Mouse (Mus musculus) stomach, postnatal 0 days (tissue): ENCODE data around the gene Psmd13. TPM values are rescaled to one million over a fixed set of nuclear protein-coding genes. Genes with fewer than 3 reads are reported as not detected.
A peak's percentile ranks its signal among the peaks of the same experiment; 100 is the strongest.

Experiments
- ATAC-seq: fragments of 200-750 bp; cut with Nextera tagmentation; 2 replicates; pipeline ENCODE4 v1.8.0; 2017; ENCODE audit not compliant: low FRiP score, low TSS enrichment
- DNase-seq: peaks from one replicate; pipeline ENCODE4 v3.0.0-alpha.2; 2016; ENCODE audit warnings: low spot score
- H3K27ac ChIP-seq: fragments of 300-500 bp; sonication (generic); replicated peaks from 2 replicates; pipeline ENCODE4 v1.5.1; 2014; ENCODE audit warnings: mild to moderate bottlenecking, control low read depth
- H3K27me3 ChIP-seq: fragments of 300-500 bp; sonication (generic); 2 replicates; pipeline ENCODE4 v1.6.1; 2014; ENCODE audit warnings: low read length; ENCODE audit not compliant: control insufficient read depth, insufficient read depth
- H3K36me3 ChIP-seq: fragments of 300-500 bp; sonication (generic); 2 replicates; pipeline ENCODE4 v1.6.1; 2014; ENCODE audit warnings: low read length, mixed read lengths; ENCODE audit not compliant: control insufficient read depth, insufficient read depth
- H3K4me1 ChIP-seq: fragments of 300-500 bp; sonication (generic); replicated peaks from 2 replicates; pipeline ENCODE4 v1.6.1; 2014; ENCODE audit warnings: antibody characterized with exemption; ENCODE audit not compliant: control insufficient read depth, insufficient read depth
- H3K4me2 ChIP-seq: fragments of 300-500 bp; sonication (generic); replicated peaks from 2 replicates; pipeline ENCODE4 v1.6.1; 2014; ENCODE audit warnings: low read depth, mild to moderate bottlenecking, control low read depth, moderate library complexity
- H3K4me3 ChIP-seq: fragments of 300-500 bp; sonication (generic); 2 replicates; pipeline ENCODE4 v1.5.1; 2014; ENCODE audit warnings: low read depth, low read length, control low read depth
- H3K9ac ChIP-seq: fragments of 300-500 bp; sonication (generic); 2 replicates; pipeline ENCODE4 v1.6.1; 2014; ENCODE audit warnings: mild to moderate bottlenecking, low read length, control low read depth, mixed read lengths
- H3K9me3 ChIP-seq: fragments of 300-500 bp; sonication (generic); 2 replicates; pipeline ENCODE4 v1.6.1; 2016; ENCODE audit warnings: low read length; ENCODE audit not compliant: control insufficient read depth
- CTCF ChIP-seq: IDR thresholded peaks from 2 replicates; pipeline ENCODE4 v1.5.1; 2016; ENCODE audit warnings: antibody characterized with exemption, low read depth, mild to moderate bottlenecking, moderate library complexity
- EP300 ChIP-seq: optimal IDR thresholded peaks from 2 replicates; pipeline ENCODE3; 2016; ENCODE audit warnings: antibody characterized with exemption
- WGBS: fragments of 180-500 bp; shearing (Covaris S2); extraction: QIAGEN DNeasy Blood & Tissue Kit; methylation state at CpG from one replicate; pipeline ENCODE4 v1.1.7; 2014; 5-methylcytosine and 5-hydroxymethylcytosine counted together
- polyA plus RNA-seq: library from polyadenylated mRNA; unstranded; fragments of >200 nt; fragmentation: Nextera tagmentation; extraction: Ambion mirVana; gene quantifications from 2 replicates; pipeline ENCODE4 v1.2.1, GENCODE M21; 2015

Psmd13 gene
- polyA plus RNA-seq, 1 experiment from 2014 or later: 160 TPM

DNA sequence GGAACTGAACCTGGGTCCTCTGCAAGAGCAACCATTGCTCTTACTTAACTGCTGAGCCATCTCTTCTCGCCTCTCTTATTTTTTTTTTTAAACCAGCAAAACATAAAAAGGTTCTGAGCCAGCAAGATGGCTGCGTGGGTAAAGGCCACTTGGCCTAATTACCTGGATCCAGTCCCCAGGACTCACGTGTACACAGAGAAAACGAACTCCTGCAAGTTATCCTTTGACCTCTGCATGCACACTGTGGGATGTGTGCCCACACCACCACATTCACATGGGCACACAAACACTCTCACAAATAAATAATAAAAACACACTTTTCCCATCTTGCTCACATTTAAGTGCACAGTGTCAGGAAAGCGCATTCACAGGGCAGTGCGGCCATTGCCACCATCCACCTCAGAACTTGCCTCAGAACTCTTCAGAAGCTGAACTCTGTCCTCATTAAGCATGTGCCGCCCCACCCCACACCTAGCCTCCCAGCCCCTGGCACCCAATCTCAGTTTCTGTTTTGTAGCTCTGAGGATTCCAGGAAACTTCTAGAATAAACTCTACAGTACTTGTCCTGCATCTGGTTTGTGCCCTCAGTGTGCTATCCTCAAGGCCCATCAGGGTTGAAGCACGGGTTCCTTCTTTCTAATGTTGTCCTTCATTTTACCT, 32.4 kb downstream of the Psmd13 start:
- no peak; the same call in 1 of the 2 replicates for ATAC-seq
- no peak overlapping the region for H3K4me2 ChIP-seq
- TF ChIP-seq CTCF (no peak), EP300 (no peak)
- H3K9ac ChIP-seq: no peak overlapping the region
- no peak overlapping the region for H3K4me3 ChIP-seq
- DNase-seq: no peak
- H3K4me1 ChIP-seq: 0 out of 2 replicates have a peak, but pooled peaks cover 3% of the 10 kb centered on the region
- 80% methylated on average over 8 of the region's 8 CpGs for WGBS
- H3K36me3 ChIP-seq: no peaks in the 10 kb centered on the region
- no peaks in the 10 kb centered on the region for H3K9me3 ChIP-seq
- no peak overlapping the region for H3K27ac ChIP-seq
- H3K27me3 ChIP-seq: no peaks in the 10 kb centered on the region

DNA sequence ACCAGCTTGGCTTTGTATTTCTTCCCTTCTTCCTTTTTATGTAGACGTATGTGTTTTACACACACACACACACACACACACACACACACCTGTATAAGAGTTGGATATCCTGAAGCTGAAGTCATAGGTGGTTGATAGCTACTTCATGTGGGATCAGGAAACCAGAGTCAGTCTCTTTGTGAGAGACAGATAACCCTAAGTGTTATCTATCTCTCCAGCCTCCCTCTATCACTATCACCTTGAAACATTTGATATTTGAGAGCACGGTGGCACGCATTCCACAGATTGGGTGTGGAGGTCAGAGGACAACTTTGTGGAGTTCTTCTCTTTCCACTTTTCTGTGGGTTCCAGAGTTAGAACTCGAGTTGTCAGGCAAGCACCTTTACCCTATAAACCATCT, 38.1 kb downstream of the Psmd13 start:
- Histone ChIP-seq H3K4me3 (no peak overlapping the region), H3K27me3 (peaks cover 12% of the 10 kb centered on the region; the same call in 1 of the 2 replicates), H3K4me1 (0 out of 2 replicates have a peak, but pooled peaks cover 2% of the 10 kb centered on the region), H3K27ac (no peak overlapping the region), H3K9ac (no peak overlapping the region), H3K36me3 (no peaks in the 10 kb centered on the region), H3K9me3 (no peaks in the 10 kb centered on the region), H3K4me2 (no peak overlapping the region)
- no peak for DNase-seq
- WGBS: 52% methylated on average over 4 of the region's 4 CpGs
- TF ChIP-seq CTCF (no peak), EP300 (no peak)
- no peak for ATAC-seq

DNA sequence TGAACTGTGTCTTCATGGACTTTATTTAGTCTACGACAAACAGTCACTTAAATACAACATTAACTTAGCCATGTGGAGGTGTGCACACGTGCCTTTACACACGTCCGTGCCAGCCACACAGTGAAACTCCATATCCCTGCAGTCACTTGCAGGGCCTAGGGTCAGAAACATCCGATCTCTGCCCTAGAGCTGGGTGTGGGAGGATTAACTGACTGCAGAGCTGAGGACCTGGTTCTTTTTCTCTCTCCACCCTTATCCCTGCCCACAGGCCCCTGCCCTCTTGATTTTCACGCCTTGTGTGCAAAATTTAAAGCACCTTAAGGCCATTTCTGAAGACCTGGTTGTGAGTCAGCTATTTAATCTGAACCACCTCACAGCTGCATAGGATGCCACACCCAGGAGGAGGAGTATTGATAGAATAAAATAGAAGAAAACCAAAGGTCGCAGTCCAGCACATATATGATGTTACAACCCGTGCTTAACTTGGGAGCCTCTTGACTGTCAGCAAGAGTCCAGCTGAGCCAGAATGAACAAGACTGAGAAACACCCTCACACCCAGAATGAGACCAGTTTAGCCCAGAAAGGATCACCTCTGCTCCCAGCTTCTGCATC, 38.8 kb downstream of the Psmd13 start, which contains the start of gene Nlrp6:
Gene Nlrp6 (plus strand): TSS at position 485 of the 612 bp plus-strand sequence.
- Histone ChIP-seq H3K4me2 (no peak within 1 kb of the TSS), H3K27me3 (peaks cover 12% of the 10 kb centered on the region; the same call in 1 of the 2 replicates), H3K9me3 (no peaks in the 10 kb centered on the region), H3K9ac (no peak within 1 kb of the TSS), H3K4me3 (no peak within 1 kb of the TSS), H3K36me3 (no peaks in the 10 kb centered on the region), H3K27ac (no peak within 1 kb of the TSS), H3K4me1 (0 out of 2 replicates have a peak, but pooled peaks cover 2% of the 10 kb centered on the region)
- 51% methylated on average over 8 of the region's 8 CpGs for WGBS
- TF ChIP-seq CTCF (no peak), EP300 (no peak)
- no peak for DNase-seq
- peak; percentile 58 for ATAC-seq

DNA sequence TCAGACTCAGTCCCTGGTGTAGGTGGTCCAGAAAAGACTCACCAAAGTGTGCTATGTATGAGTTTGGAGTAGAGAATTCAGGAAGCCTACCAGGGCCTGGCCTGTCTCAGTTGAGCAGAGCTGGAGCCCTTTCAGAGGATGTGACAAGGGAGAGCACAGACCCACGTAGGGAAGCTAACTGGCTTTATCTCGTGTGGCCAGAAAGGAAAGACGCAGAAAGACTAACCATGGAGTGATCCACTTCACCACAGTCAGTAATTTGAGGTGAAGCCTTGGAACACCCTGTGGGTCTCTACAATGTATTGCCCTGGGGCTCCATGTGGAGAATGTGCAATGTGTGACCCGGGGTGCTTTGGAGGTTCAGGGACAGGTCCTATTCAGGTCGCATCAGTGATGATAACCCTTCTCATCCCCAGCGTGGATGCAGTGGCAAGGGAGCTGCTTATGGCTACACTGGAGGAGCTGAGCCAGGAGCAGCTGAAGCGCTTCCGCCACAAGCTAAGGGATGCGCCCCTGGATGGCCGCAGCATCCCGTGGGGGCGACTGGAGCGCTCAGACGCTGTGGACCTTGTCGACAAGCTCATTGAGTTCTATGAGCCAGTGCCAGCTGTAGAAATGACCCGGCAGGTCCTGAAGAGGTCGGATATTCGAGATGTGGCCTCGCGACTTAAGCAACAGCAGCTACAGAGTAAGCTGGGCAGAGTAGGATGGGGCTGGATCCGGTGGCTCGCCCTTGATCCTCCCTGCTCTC, 39.6 kb downstream of the Psmd13 start:
- Histone ChIP-seq H3K4me1 (0 out of 2 replicates have a peak, but pooled peaks cover 2% of the 10 kb centered on the region), H3K9ac (no peak overlapping the region), H3K36me3 (no peaks in the 10 kb centered on the region), H3K9me3 (no peaks in the 10 kb centered on the region), H3K4me3 (no peak overlapping the region), H3K4me2 (no peak overlapping the region), H3K27ac (no peak overlapping the region), H3K27me3 (peaks cover 12% of the 10 kb centered on the region; the same call in 1 of the 2 replicates)
- no peak for ATAC-seq
- DNase-seq: no peak
- TF ChIP-seq CTCF (no peak), EP300 (no peak)
- 34% methylated on average over 22 of the region's 22 CpGs for WGBS

DNA sequence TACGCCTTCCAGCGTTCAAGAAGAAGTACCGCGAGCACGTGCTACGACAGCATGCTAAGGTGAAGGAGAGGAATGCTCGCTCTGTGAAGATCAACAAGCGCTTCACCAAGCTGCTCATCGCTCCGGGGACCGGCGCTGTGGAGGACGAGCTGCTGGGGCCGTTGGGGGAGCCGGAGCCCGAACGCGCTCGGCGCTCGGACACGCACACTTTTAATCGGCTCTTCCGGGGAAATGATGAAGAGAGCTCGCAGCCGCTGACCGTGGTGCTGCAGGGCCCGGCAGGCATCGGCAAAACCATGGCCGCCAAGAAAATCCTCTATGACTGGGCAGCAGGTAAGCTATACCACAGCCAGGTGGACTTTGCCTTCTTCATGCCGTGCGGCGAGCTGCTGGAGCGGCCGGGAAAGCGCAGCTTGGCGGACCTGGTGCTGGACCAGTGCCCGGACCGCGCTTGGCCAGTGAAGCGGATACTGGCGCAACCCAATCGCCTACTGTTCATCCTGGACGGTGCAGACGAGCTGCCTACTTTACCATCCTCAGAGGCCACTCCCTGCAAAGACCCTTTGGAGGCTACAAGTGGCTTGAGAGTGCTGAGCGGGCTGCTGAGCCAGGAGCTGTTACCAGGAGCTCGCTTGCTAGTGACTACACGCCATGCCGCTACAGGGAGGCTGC, 40.8 kb downstream of the Psmd13 start:
- H3K4me3 ChIP-seq: peak overlapping the region; percentile 39
- ATAC-seq: peak; percentile 54
- TF ChIP-seq EP300: no peak
- no peak for TF ChIP-seq CTCF
- no peak overlapping the region for H3K27ac ChIP-seq
- DNase-seq: peak; percentile 74
- peak overlapping the region; percentile 59 for H3K4me2 ChIP-seq
- H3K36me3 ChIP-seq: no peaks in the 10 kb centered on the region
- WGBS: 1% methylated on average over 49 of the region's 49 CpGs
- 0 out of 2 replicates have a peak, but pooled peaks cover 2% of the 10 kb centered on the region for H3K4me1 ChIP-seq
- peak overlapping the region; percentile 18; the same call in 1 of the 2 replicates for H3K9ac ChIP-seq
- no peaks in the 10 kb centered on the region for H3K9me3 ChIP-seq
- peaks cover 12% of the 10 kb centered on the region; the same call in 1 of the 2 replicates for H3K27me3 ChIP-seq
